Mouse (Mus musculus) megakaryocyte, embryonic 14.5 days (primary cell): ENCODE results near the gene Atf7.

Experiments used
- FLI1 ChIP-seq: IDR thresholded peaks from 2 replicates; pipeline ENCODE4 v1.6.1; 2012; ENCODE audit warnings: low read length, inconsistent platforms, mixed read lengths
- GATA1 ChIP-seq: IDR thresholded peaks from 3 replicates; pipeline ENCODE4 v1.6.1; 2012; ENCODE audit warnings: mixed read lengths, low read length, inconsistent platforms, borderline replicate concordance

GRCm38 (mm10) chr15:102593996-102594656, 31.1 kb downstream of the Atf7 start:
- TF ChIP-seq FLI1 (no peak), GATA1 (no peak)
